Mouse (Mus musculus) kidney, postnatal 14 days (tissue): ENCODE results near the gene Aldh1a1.
"Not testable (repeated sequence)": the region's sequence is repeated elsewhere in the genome, so short reads cannot be mapped to it uniquely, and the experiment has no call there.

Source experiments
- DNase-seq: peaks from one replicate; pipeline ENCODE4 v3.0.0; 2022; ENCODE audit warnings: mixed read lengths

Gene Aldh1a1

DNA sequence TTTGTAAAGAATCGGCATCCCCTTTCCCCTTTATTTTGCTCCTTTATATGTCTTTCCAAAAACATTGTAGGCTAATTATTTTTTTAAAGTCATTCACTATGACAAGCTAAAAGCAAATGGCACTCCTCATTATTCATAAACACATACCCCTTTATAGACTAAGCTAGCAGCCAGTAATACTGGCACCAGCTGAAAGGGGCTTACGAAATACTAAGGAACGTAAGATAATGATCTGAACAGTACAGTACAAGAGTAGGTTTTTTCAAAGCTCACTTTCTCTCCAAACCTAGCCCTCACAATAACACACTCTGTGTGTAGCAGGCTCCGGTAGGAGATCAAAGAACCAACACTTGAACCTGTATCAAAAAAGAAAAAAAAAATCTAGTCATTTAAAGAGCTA lies 64.7 kb downstream of the Aldh1a1 start:
- DNase-seq: no peak

- no peak for DNase-seq
Observed at GRCm38 (mm10) chr19:20558069-20558468, 65.6 kb downstream of the Aldh1a1 start.

GRCm38 (mm10) chr19:20558544-20558943 lies 66.0 kb downstream of the Aldh1a1 start:
- no peak for DNase-seq

- no peak for DNase-seq
Observed at GRCm38 (mm10) chr19:20558952-20559351, 66.4 kb downstream of the Aldh1a1 start.

DNA sequence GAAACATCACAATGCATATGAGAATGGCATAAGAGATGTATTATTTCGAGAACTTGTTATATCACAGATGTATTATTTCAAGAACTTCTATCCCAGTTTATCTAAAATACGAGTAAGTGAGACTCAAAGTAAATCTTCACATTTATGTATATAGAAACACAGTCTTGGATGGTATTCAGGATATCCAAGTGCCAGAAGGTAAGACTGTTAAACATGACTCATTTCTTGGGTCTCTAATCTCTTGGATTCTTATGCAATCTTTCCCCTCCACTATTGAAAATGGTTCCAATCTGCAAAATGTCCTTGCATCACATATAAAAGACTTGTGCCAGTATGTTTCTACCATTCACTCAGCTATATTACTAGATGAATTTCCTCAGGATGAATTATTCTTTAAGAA lies 67.4 kb downstream of the Aldh1a1 start:
- no peak for DNase-seq

DNA sequence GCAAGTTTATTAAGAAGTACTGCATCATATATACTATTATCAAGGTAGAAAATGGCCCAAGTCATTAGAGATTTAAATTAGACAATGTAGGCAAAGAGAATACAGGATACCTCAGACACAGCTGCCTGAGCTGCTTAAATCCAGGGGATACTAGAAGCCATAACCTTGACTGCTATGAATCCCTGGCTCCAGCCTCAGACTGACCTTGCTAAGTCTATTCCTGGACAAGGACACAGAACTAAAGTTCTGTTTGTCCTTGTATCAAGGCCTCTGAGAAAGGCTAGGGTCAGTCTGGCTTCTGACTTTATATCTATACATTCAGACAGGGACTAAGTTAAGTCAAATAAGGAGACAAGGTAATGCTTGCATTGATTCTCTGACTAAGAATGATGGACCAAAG lies 69.9 kb downstream of the Aldh1a1 start:
- DNase-seq: no peak

DNA sequence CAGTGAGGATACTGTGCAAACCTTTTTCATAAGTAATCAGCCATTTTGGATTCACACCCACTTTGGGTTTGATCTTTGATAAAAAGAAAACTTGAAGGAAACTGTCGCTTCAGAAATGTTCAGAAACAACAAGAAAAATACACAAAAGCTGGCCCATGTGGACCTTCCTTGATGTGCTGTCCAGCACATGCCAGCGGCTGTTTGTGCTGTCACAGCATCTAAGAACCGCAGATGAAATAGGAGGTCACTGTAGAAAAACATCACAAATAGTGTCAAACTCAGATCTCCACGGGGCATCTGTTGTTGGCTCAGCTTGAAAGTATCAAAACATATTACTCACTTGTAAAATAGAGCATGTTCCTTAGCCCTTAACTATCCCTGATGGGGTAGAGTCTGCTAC lies 73.8 kb downstream of the Aldh1a1 start:
- no peak for DNase-seq

DNA sequence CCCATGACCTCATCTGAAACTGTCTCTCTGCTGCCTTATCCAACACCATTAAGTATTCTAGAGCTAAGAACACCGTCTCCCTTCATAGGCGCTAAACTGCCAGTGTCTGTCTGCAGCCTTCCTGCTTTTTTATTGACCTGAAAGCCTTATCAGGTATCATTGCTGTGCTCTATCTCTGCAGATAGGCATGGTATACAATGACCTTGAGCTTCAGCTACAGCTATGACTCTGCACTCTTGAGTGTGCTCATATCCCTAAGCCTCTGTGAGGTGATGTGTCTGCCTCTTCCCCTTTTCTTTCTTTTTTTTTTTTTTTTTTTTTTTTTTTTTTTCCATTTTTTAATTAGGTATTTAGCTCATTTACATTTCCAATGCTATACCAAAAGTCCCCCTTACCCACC lies 74.5 kb downstream of the Aldh1a1 start:
- DNase-seq: no peak

DNA sequence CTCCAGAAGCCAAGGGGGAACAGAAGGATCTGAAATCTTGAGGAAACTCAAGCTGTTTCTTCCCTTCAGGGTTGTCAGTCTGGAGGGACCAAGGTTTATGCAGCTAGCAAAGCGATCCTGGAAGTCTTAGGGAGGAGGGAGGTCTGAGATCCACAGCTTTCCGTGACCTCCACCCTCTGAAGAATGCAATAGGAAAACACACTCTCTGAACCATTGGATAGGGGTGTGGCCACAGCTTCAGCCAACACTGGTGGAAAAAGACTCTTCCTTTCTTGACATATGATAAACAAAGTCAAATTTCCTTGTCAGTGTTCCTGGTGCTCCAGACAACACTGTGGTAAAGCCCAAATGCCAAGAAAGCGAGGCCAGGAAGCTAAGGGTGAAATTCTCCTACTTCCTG lies 84.5 kb downstream of the Aldh1a1 start:
- DNase-seq: no peak

GRCm38 (mm10) chr19:20577429-20577828 lies 84.9 kb downstream of the Aldh1a1 start:
- no peak for DNase-seq

GRCm38 (mm10) chr19:20599951-20600350 lies 107.4 kb downstream of the Aldh1a1 start:
- no peak for DNase-seq

- peak; percentile 57 for DNase-seq
Observed at GRCm38 (mm10) chr19:20601739-20602138, 109.2 kb downstream of the Aldh1a1 start.

- no peak for DNase-seq
Observed at GRCm38 (mm10) chr19:20603212-20603611, 110.7 kb downstream of the Aldh1a1 start.

DNA sequence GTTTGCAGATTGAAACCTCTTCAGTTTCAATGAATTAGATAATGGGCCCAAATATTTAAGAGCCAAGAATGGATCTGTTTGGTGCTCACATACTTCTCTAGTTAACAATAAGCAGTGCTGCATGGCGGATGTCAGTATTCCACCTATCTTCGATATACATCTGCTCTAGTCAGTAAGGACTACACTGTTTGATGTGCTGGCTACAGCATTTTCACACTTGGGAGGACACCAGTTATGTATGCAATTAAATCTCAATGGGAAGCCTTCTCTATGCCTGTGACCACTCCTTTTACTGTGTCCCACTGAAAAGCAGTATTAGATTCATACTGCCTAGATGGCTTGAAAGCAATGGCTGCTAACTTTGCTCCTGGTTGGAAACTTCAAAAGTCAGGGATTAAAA lies 111.4 kb downstream of the Aldh1a1 start:
- no peak for DNase-seq

- no peak for DNase-seq
Observed at GRCm38 (mm10) chr19:20614252-20614930, 121.9 kb downstream of the Aldh1a1 start.

GRCm38 (mm10) chr19:20622434-20622833 lies 129.9 kb downstream of the Aldh1a1 start:
- no peak for DNase-seq

- no peak for DNase-seq
Observed at GRCm38 (mm10) chr19:20623416-20623815, 130.9 kb downstream of the Aldh1a1 start.

- no peak for DNase-seq
Observed at GRCm38 (mm10) chr19:20631020-20631419, 138.5 kb downstream of the Aldh1a1 start.

GRCm38 (mm10) chr19:20633876-20634691 lies 141.6 kb downstream of the Aldh1a1 start:
- no peak for DNase-seq

DNA sequence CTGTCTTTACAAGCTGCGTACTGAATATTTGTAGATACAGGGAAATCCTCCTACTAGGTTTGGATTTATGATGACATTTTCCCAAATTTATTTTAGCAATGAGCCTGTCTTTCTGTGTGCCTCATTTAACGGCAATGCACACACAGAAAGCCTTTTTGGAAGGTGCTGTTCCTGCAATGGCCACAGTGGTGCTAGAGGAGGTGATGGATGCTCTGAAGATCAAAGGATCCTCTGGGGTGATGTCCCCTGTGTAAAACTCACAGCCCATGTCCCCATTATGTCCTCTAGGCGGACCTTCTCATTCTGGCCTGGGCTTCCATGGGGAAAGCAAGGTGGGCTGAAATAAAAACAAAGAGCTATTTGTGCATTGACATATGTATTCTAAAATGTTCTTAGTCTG lies 151.8 kb downstream of the Aldh1a1 start:
- no peak for DNase-seq

DNA sequence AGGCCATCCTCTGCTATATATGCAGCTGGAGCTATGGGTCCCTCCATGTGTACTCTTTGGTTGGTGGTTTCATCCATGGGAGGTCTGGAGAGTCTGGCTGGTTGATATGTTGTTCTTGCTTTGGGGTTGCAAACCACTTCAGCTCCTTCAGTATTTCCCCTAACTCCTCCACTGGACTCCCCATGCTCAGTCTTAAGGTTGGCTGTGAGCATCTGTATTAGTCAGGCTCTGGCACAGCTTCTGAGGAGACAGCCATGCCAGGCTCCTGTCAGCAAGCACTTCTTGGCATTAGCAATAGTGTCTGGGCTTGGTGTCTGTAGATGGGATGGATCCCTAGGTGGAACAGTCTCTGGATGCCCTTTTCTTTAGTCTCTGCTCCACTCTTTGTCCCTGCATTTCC lies 155.0 kb downstream of the Aldh1a1 start:
- not testable (repeated sequence) for DNase-seq

DNA sequence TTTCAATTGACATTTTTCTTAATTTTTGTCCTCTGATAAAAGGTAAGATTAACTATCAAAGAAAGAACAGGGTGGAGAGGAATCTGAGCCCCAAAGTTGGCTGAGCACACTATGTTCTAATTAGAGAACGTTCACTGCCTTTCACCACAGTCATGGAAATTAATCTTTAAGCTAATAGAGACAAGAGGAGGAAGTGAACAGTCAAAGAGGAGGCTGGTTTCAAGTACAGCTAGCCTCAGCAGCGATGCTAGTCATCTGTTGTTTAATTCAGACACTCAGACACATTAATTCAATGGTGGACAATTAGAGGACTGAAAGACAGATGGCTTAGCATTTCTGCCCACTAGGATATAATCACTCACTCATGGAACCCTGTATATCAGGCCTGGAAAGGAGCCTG lies 157.5 kb downstream of the Aldh1a1 start:
- peak; percentile 2 for DNase-seq

- no peak for DNase-seq
Observed at GRCm38 (mm10) chr19:20653082-20653676, 160.7 kb downstream of the Aldh1a1 start.
